Mouse (Mus musculus) gastrocnemius, postnatal 25 days (tissue): Measurements from ENCODE around the gene Axin1. TPM values are rescaled to one million over a fixed set of nuclear protein-coding genes. Genes with fewer than 3 reads are reported as not detected.
"Not testable (repeated sequence)": the region's sequence is repeated elsewhere in the genome, so short reads cannot be mapped to it uniquely, and the experiment has no call there.

Experiments used
- DNase-seq: peaks from one replicate; pipeline ENCODE4 v3.0.0; 2022
- total RNA-seq, 2 experiments: library from RNA; stranded (reverse); gene quantifications; 1 replicate in 1 of 2; 2 replicates in 1 of 2; pipeline ENCODE4 v1.2.3; 2021

Gene Axin1
- total RNA-seq, 2 experiments from 2014 or later = 10.8 to 17.2 TPM

GRCm38 (mm10) chr17:26188091-26188805 is 49.8 kb downstream of the Axin1 start:
- DNase-seq = no peak

- DNase-seq = not testable (repeated sequence)
Measured at GRCm38 (mm10) chr17:26191486-26191885, 53.0 kb downstream of the Axin1 start.

- no peak for DNase-seq
Measured at GRCm38 (mm10) chr17:26192481-26193190, 54.1 kb downstream of the Axin1 start.

- DNase-seq = no peak
Measured at GRCm38 (mm10) chr17:26198892-26199291, 60.4 kb downstream of the Axin1 start, which contains the start of gene Pdia2. Pdia2 (minus strand) TSS chr17:26199087.

GRCm38 (mm10) chr17:26200831-26201705 is 62.6 kb downstream of the Axin1 start:
- DNase-seq = no peak

GRCm38 (mm10) chr17:26201998-26202397 is 63.5 kb downstream of the Axin1 start:
- DNase-seq = no peak

- DNase-seq = no peak
Measured at GRCm38 (mm10) chr17:26202737-26203136, 64.2 kb downstream of the Axin1 start, which contains the start of gene Rgs11. Rgs11 (plus strand) TSS chr17:26202951.

- DNase-seq = no peak
Measured at GRCm38 (mm10) chr17:26203321-26203811, 64.9 kb downstream of the Axin1 start.

- DNase-seq = no peak
Measured at GRCm38 (mm10) chr17:26204766-26205165, 66.3 kb downstream of the Axin1 start.

GRCm38 (mm10) chr17:26206392-26206791 is 67.9 kb downstream of the Axin1 start:
- DNase-seq = no peak

- DNase-seq = no peak
Measured at GRCm38 (mm10) chr17:26207686-26208085, 69.2 kb downstream of the Axin1 start, which contains the start of gene Arhgdig. Arhgdig (minus strand) TSS chr17:26207786.

GRCm38 (mm10) chr17:26212241-26212640 is 73.8 kb downstream of the Axin1 start:
- no peak for DNase-seq

- DNase-seq = no peak
Measured at GRCm38 (mm10) chr17:26212681-26213080, 74.2 kb downstream of the Axin1 start.

- no peak for DNase-seq
Measured at GRCm38 (mm10) chr17:26221508-26221907, 83.0 kb downstream of the Axin1 start.

GRCm38 (mm10) chr17:26225150-26225549 is 86.7 kb downstream of the Axin1 start:
- no peak for DNase-seq

GRCm38 (mm10) chr17:26229776-26230175 is 91.3 kb downstream of the Axin1 start:
- DNase-seq = no peak

- no peak for DNase-seq
Measured at GRCm38 (mm10) chr17:26231156-26231555, 92.7 kb downstream of the Axin1 start.

GRCm38 (mm10) chr17:26232863-26233262 is 94.4 kb downstream of the Axin1 start:
- DNase-seq = no peak

GRCm38 (mm10) chr17:26234386-26234785 is 95.9 kb downstream of the Axin1 start:
- DNase-seq = no peak

- no peak for DNase-seq
Measured at GRCm38 (mm10) chr17:26235077-26235815, 96.8 kb downstream of the Axin1 start.

- no peak for DNase-seq
Measured at GRCm38 (mm10) chr17:26237667-26238066, 99.2 kb downstream of the Axin1 start.
